11 mouse cellular contexts compared by ENCODE assay signal in genomic region chr1:134756190-134756873, GRCm38 (mm10).
DNase-seq lines count a peak whose midpoint lies in the region; ATAC-seq and TF ChIP-seq lines count a peak whose summit lies in the region.
"Had no signal": no experiment of that assay in that cellular context is flagged by ENCODE, and none has a peak within 500 bp of the region (broad histone marks: within the 10 kb centered on the region; RNA-seq: fewer than 3 reads in every experiment).

No protein-coding gene starts in this region.

- intact Hi-C loops in heart, postnatal 10 days (cut with DNase I) = no loop called here

- peaks cover 11% of the 10 kb centered on the region for H3K36me3 ChIP-seq in heart, embryonic 16.5 days (ENCODE audit: control insufficient read depth, insufficient read depth)
- peaks cover 39% of the 10 kb centered on the region for H3K36me3 ChIP-seq in embryonic facial prominence, embryonic 13.5 days
- H3K36me3 ChIP-seq in midbrain, embryonic 13.5 days = peaks cover 14% of the 10 kb centered on the region

- WGBS in heart, embryonic 16.5 days = 68% methylated on average over 10 of the region's 10 CpGs
- WGBS in embryonic facial prominence, embryonic 13.5 days = 75% methylated on average over 10 of the region's 10 CpGs
- 60% methylated on average over 10 of the region's 10 CpGs for WGBS in midbrain, embryonic 13.5 days

- no peak overlapping the region for H3K4me2 ChIP-seq in heart, embryonic 16.5 days (ENCODE audit: low read depth, low read length)
- no peak overlapping the region for H3K4me2 ChIP-seq in embryonic facial prominence, embryonic 13.5 days
- no peak overlapping the region for H3K4me2 ChIP-seq in midbrain, embryonic 13.5 days (replicated peaks)

- TF ChIP-seq CTCF in brain, embryonic 14.5 days (IDR thresholded peaks at IDR 0.05; ENCODE audit: borderline replicate concordance, extremely low read depth, insufficient read depth, insufficient read length) = no peak

- peaks cover 27% of the 10 kb centered on the region for H3K4me1 ChIP-seq in heart, embryonic 16.5 days (ENCODE audit: control insufficient read depth, insufficient read depth, low read length)
- H3K4me1 ChIP-seq in embryonic facial prominence, embryonic 13.5 days = peaks cover 30% of the 10 kb centered on the region
- H3K4me1 ChIP-seq in midbrain, embryonic 13.5 days (replicated peaks) = peaks cover 24% of the 10 kb centered on the region
- H3K4me1 ChIP-seq: megakaryocyte, embryonic 14.5 days had no signal

- no peak for TF ChIP-seq POLR2A in brain, embryonic 14.5 days (IDR thresholded peaks at IDR 0.05; ENCODE audit: borderline replicate concordance, extremely low read depth, insufficient read depth, insufficient read length, poor library complexity, severe bottlenecking)

- H3K4me3 ChIP-seq in heart, embryonic 16.5 days (ENCODE audit: low read length) = no peak overlapping the region
- no peak overlapping the region for H3K4me3 ChIP-seq in embryonic facial prominence, embryonic 13.5 days
- H3K4me3 ChIP-seq in midbrain, embryonic 13.5 days (replicated peaks) = no peak overlapping the region
- H3K4me3 ChIP-seq: megakaryocyte, embryonic 14.5 days had no signal

- DNase-seq in heart, postnatal 10 days = no peak
- peak; percentile 25 for DNase-seq in brain, embryonic 14.5 days (ENCODE audit: low read depth)
- DNase-seq in retina, embryonic 14.5 days (ENCODE audit: low spot score) = no peak
- no peak for DNase-seq in frontal cortex, postnatal 36 days (ENCODE audit: low spot score in 2 of 2)
- DNase-seq: kidney, postnatal 14 days; thymus, postnatal 25 days had no signal

- H3K27me3 ChIP-seq in heart, embryonic 16.5 days (ENCODE audit: control insufficient read depth, insufficient read depth, low read length) = no peaks in the 10 kb centered on the region
- H3K27me3 ChIP-seq in embryonic facial prominence, embryonic 13.5 days = no peaks in the 10 kb centered on the region
- H3K27me3 ChIP-seq in midbrain, embryonic 13.5 days = no peaks in the 10 kb centered on the region

- no peak for ATAC-seq in heart, embryonic 16.5 days (replicated peaks; ENCODE audit: extremely low read depth, insufficient read depth, low FRiP score)
- ATAC-seq in embryonic facial prominence, embryonic 13.5 days (ENCODE audit: insufficient number of reproducible peaks, insufficient read depth, low FRiP score, low TSS enrichment, low read depth) = no peak
- peak; percentile 49 for ATAC-seq in midbrain, embryonic 13.5 days

- no peaks in the 10 kb centered on the region for H3K9me3 ChIP-seq in heart, embryonic 16.5 days (replicated peaks; ENCODE audit: control insufficient read depth, low read length)
- no peaks in the 10 kb centered on the region for H3K9me3 ChIP-seq in embryonic facial prominence, embryonic 13.5 days
- no peaks in the 10 kb centered on the region for H3K9me3 ChIP-seq in midbrain, embryonic 13.5 days
- H3K9me3 ChIP-seq: G1E; megakaryocyte, embryonic 14.5 days had no signal

- H3K9ac ChIP-seq in heart, embryonic 16.5 days (ENCODE audit: low read length) = no peak overlapping the region; the same call in 1 of the 2 replicates
- 0 out of 2 replicates have a peak overlapping the region, but pooled peaks have one; percentile 1 for H3K9ac ChIP-seq in embryonic facial prominence, embryonic 13.5 days
- no peak overlapping the region for H3K9ac ChIP-seq in midbrain, embryonic 13.5 days (replicated peaks)

- H3K27ac ChIP-seq in heart, embryonic 16.5 days (ENCODE audit: low read length) = peak overlapping the region; percentile 37; the same call in 1 of the 2 replicates
- H3K27ac ChIP-seq in embryonic facial prominence, embryonic 13.5 days = no peak overlapping the region
- H3K27ac ChIP-seq in midbrain, embryonic 13.5 days = peak overlapping the region; percentile 32; the same call in 1 of the 2 replicates
